Mouse (Mus musculus): ENCODE measurements around the gene H2-Oa. TPM values are rescaled to one million over a fixed set of nuclear protein-coding genes. Genes with fewer than 3 reads are reported as not detected.
A peak's percentile ranks its signal among the peaks of the same experiment; 100 is the strongest.

The H2-Oa gene
- total RNA-seq, 4 experiments from 2014 or later = 2.6 to 3.6 TPM; not detected in 2

GRCm38 (mm10) chr17:34121879-34122187 lies 29.7 kb downstream of the H2-Oa start:
- peak; percentile 61 to 67 for DNase-seq (ENCODE audit: low spot score in 2 of 2)

DNA sequence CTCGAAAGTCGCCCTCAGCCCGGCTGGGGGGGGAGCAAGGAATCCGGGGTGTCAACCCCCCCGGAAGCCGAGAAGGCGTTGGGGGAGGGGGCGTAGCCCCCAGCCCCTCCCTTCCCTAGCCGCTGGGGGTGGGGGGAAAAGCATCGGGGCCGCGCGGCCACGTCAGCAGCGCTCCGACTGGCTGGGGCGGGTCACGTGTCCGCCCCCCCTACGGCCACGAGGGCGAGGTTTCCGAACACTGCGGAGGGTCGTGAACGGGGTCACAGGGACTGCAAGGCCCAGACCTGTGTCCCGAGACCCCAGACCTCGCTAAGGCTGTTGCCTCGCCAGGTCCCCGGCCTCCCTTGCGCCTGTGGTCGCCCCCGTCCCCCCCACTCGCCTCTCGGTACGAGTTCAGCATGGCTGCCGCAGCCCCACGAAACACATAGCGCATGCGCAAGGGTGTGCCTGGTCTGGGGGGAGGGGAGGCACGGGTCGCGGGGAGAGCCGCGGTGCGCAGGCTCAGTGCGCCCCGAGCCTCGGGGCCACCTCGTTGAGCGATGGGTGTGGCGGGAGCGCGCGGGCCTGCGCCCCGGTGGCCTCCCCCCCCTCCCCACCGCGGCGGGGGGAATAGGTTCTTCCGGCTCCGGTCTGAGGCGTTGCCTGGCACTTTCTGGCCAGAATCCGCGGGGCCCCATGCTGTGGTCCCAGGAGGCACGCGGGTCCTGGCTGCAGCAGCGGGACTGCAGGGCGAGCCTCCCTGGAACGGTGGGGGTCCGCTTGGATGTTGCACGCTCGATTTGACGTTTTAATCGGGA lies 30.2 kb downstream of the H2-Oa start, which contains the start of gene Brd2:
Gene Brd2, minus strand, starts transcription at position 447 of the 797 bp plus-strand sequence.
- DNase-seq (ENCODE audit: low spot score in 2 of 2) = peak; percentile 93 to 95

DNA sequence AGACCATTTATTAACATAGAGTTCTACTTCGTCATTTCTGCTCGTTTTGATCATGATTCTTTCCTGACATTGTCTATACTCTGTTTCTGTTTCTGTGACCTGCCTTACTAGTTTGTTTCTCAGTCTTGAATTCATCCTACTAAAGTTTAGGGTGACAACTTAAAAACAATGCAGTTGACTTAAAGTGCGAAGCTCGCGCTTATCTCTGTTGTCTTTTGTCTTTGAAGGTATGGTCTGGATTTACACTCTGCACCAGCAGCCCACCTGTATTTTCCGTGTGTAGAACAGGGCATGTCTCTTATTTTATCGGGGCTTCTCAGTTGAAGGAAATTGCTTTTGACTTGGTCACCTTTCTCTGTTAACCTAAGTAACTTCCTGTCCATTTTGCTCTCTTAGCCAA lies 31.0 kb downstream of the H2-Oa start:
- no peak for DNase-seq (ENCODE audit: low spot score in 2 of 2)

GRCm38 (mm10) chr17:34123518-34123917 lies 31.4 kb downstream of the H2-Oa start:
- no peak for DNase-seq (ENCODE audit: low spot score in 2 of 2)

DNA sequence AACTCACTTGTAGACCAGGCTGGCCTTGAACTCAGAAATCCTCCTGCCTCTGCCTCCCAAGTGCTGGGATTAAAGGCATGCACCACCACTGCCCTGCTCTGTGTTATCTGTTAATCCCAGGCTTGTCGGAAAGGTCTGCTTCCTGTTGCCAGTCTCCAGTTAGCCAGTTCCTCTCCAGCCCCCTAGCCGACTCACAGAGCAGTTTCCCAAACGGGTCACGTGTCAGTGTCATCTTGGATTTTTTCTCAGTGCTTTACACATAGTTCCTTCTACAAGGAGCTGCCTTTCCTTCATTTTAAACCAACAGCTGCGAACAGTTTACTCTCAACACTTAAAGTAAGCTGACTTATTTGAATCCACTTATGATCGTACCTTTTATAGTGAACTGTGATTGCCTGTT lies 32.5 kb downstream of the H2-Oa start:
- DNase-seq (ENCODE audit: low spot score in 2 of 2) = no peak

DNA sequence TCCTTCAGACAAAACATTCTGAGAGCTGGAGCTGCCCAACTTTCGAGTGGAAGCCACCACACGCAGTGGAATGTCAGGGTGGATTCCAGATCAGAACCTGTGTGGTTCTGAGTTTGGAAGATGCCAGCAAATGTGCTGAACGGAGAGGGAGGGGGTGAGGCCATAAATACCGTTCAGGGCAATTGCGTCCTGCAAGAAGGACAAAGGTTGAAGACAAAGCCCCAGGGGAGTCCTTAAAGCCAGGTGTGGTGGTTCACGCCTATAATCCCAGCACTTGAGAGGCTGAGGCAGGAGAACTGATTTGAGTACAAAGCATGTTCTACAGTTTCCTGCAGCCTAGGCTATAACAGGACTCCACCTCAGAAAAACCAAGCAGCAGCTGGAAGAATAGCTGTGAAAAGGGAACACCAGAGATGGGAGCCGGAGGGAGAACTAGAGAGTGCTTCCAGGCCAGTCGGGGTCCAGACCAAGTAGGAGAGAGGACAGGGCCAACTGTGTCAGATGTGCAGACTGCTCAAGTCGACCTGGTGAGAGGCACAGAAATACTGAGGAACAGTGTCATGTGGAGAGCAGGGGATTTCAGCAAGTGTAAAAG lies 34.8 kb downstream of the H2-Oa start:
- no peak for DNase-seq (ENCODE audit: low spot score in 2 of 2)

DNA sequence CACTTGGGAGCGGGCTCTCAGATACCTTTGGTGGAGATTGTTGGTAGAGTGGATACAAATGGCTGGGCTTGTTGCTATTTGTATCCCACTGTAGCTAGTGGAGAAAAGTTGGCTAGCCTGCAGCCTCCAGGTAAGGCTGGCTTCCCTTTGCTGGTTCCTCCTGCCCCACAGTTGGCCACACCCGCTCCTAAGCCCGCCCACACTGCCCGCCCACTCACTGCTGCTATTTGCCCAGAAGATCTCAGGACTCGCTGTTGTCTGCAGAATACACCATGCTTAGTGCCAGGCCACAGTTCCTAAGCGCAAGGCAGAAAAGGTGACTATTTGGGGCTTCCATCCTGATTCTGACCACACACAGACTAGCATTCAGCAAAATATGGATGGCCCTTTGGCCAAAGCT lies 35.3 kb downstream of the H2-Oa start:
- no peak for DNase-seq (ENCODE audit: low spot score in 2 of 2)

DNA sequence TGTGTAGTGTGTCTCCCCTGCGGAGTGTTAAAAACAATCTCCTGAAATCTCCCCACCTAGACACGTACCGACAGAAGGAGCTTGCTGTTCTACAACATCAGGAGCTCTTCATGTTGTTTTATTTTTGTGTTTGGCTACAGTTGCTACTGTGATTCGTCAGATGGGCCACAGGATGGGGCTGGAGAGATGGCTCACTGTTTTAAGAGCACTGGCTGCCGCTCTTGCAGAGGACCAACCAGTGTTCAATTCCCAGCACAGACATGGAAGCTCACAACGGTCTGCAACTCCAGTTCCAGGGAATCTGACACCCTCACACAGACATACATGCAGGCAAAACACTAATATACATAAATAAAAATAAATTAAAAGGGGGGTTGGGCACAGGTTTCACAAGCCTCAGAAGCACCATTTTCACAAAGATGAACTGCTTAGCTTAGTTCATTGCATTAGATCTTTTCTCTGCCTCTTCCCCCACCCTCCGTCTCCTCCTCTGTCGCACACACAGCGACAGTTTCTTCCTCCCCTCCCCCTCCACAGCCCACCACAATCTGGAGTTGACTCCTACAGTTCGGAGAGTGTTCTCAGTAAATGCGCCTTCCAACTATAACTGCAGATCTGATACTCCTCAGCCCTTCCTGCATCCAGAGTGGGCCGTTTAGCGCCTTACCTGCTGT lies 36.3 kb downstream of the H2-Oa start:
- DNase-seq (ENCODE audit: low spot score in 2 of 2) = no peak

GRCm38 (mm10) chr17:34128944-34129791 lies 37.0 kb downstream of the H2-Oa start:
- DNase-seq (ENCODE audit: low spot score in 2 of 2) = no peak

DNA sequence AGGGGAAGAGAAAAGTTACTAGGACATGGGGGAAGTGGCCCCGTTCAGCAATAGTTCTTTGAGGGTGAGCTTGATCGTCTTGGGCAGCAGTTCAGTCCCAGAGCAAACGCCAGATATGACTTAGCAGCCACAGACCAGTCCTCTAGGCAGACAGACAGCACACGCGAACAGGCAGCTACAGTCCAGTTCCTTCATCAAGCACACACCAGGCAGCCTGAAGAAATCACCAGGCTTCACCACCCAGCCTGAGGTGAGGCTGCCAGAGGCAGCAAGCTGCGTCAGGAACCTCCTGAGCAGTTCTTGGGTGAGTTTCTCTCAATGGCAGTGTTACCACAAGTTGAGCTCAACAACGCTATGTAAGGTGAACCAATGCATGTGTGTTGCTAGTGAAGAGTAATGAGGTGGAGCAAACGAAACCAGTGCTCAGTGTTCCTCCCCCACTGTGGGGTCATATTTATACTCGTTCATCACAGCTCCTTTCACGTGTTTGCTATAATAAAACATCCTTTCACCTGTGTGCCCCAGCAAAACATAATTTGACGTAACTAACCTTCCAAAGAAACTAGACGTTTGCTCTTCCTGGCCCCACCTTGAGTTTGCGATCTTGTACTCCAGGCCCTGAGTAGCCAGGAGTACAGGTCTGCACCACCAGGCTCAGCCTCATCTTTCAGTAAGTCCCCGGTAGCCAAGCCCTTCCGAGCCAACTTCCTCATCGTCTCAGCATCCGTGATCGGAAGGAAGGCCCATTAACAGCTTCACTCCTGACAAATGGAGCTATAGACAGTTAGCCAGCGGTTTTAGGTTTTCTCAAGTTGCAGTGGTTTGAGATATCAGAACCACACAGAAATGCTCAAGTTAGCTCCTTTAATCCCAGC lies 38.2 kb downstream of the H2-Oa start:
- no peak for DNase-seq (ENCODE audit: low spot score in 2 of 2)

DNA sequence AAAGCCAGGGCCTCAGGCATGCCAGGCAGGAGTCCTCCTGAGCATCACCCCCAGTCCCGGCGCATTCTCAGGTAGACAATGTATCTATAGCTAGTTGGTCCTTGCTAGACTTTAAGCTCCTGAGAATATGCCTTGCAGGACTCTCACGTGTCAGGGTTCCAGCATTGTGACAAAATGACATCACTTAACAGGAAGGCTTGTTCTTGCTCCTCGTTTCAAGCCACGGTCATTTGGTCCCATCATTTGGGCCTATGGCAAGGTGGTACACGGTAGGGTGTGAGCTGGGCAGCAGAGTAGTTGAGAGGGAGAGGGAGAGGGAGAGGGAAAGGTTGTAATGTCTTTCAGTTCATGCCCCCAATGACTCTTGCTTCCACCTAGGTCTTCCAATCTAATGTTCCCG lies 39.8 kb downstream of the H2-Oa start:
- DNase-seq (ENCODE audit: low spot score in 2 of 2) = no peak

- no peak for DNase-seq (ENCODE audit: low spot score in 2 of 2)
Observed at GRCm38 (mm10) chr17:34133289-34133688, 41.1 kb downstream of the H2-Oa start.

DNA sequence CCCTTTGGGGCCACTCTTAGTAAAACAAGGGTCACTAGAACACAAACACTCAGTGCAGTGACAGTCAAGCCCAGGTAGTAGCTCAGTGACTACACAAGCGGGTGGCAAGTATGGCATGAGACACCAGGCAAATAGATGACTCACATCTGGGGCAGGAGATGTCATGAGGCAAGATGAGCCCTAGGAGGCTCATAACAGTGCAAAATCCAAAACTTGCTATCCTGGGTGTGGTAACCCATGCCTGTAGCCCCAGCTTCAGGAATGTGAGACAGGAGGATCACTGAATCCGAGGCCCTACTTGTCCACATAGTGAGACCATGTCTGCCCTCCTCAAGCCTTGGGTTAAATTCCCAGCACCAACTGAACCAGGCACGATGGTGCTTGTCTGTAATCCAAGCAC lies 42.3 kb downstream of the H2-Oa start:
- DNase-seq (ENCODE audit: low spot score in 2 of 2) = no peak

- DNase-seq (ENCODE audit: low spot score in 2 of 2) = peak; percentile 98 to 99
Observed at GRCm38 (mm10) chr17:34135297-34136224, 43.4 kb downstream of the H2-Oa start.

DNA sequence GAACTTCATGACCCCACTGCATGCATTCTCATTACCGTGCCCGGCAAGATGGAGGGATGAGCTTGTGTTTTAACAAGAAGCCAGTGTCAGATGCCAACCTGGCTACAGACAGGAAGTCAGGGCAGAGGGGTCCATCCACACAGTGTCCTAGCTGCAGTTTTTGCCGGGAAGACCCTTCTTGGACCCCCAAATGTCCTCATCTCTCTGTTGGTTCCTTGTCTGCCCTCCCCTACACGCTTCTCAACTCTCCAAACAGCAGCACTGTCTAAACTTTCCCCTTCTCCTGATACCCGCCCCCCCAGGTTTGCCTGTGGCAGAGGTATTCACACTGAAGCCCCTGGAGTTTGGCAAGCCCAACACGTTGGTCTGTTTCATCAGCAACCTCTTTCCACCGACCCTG lies 45.5 kb downstream of the H2-Oa start:
- no peak for DNase-seq (ENCODE audit: low spot score in 2 of 2)

GRCm38 (mm10) chr17:34138655-34139054 lies 46.5 kb downstream of the H2-Oa start:
- DNase-seq (ENCODE audit: low spot score in 2 of 2) = no peak

GRCm38 (mm10) chr17:34139416-34139815 lies 47.3 kb downstream of the H2-Oa start:
- DNase-seq (ENCODE audit: low spot score in 2 of 2) = no peak

- no peak for DNase-seq (ENCODE audit: low spot score in 2 of 2)
Observed at GRCm38 (mm10) chr17:34140240-34140639, 48.1 kb downstream of the H2-Oa start.

- DNase-seq (ENCODE audit: low spot score in 2 of 2) = peak in 1 of 2 experiments; percentile 48
Observed at GRCm38 (mm10) chr17:34141448-34141847, 49.3 kb downstream of the H2-Oa start.
